Mouse (Mus musculus) CH12.LX (cell line): ENCODE measurements around the gene Chrm5. TPM values are rescaled to one million over a fixed set of nuclear protein-coding genes. Genes with fewer than 3 reads are reported as not detected.

Experiments
- DNase-seq: peaks from one replicate; pipeline ENCODE4 v3.0.0-alpha.2; 2013; ENCODE audit errors: extremely low read depth
- H3K27ac ChIP-seq: 2 replicates; pipeline ENCODE4 v1.5.1; 2012; ENCODE audit warnings: low read depth, mild to moderate bottlenecking, control low read depth, moderate library complexity; ENCODE audit not compliant: insufficient read depth
- H3K27me3 ChIP-seq: replicated peaks from 2 replicates; pipeline ENCODE3; 2012; ENCODE audit warnings: inconsistent platforms
- H3K36me3 ChIP-seq, 2 experiments: replicated peaks in 1 of 2; 2 replicates each; pipeline versions ENCODE3 to v1.6.1; 2012; ENCODE audit warnings: inconsistent platforms in 1 of 2, low read length in 1 of 2, mild to moderate bottlenecking in 1 of 2, mixed read lengths in 1 of 2, moderate library complexity in 1 of 2; ENCODE audit not compliant: control insufficient read depth in 1 of 2, insufficient read depth in 1 of 2
- H3K4me1 ChIP-seq, 2 experiments: 2 replicates each; pipeline ENCODE4 v1.6.1; 2012; ENCODE audit warnings: inconsistent platforms in 1 of 2, moderate library complexity in 1 of 2; ENCODE audit not compliant: insufficient read depth in 2 of 2, control insufficient read depth in 1 of 2
- H3K4me2 ChIP-seq: 2 replicates; pipeline ENCODE4 v1.6.1; 2012; ENCODE audit warnings: low read depth, mild to moderate bottlenecking, control low read depth; ENCODE audit not compliant: poor library complexity, insufficient read depth, severe bottlenecking
- H3K4me3 ChIP-seq, 3 experiments: fragments of 150-350 bp in 1 of 3; sonication (generic) in 1 of 3; replicated peaks in 1 of 3; 2 replicates each; pipeline versions ENCODE3 to v1.5.1; 2011 to 2012; ENCODE audit warnings: low read depth in 2 of 3, low read length in 2 of 3, mild to moderate bottlenecking in 2 of 3, moderate library complexity in 2 of 3, control low read depth in 1 of 3, improper control_type of control experiment in 1 of 3, inconsistent platforms in 1 of 3, mixed read lengths in 1 of 3; ENCODE audit not compliant: poor library complexity in 1 of 3
- H3K79me2 ChIP-seq: replicated peaks from 2 replicates; pipeline ENCODE4 v1.6.1; 2012; ENCODE audit warnings: mild to moderate bottlenecking, moderate library complexity; ENCODE audit not compliant: control insufficient read depth, poor library complexity, insufficient read depth, severe bottlenecking; ENCODE audit errors: extremely low read depth
- H3K9ac ChIP-seq: 2 replicates; pipeline ENCODE4 v1.6.1; 2012; ENCODE audit warnings: low read depth, mild to moderate bottlenecking, control low read depth, moderate library complexity; ENCODE audit not compliant: insufficient read depth
- H3K9me3 ChIP-seq: replicated peaks from 2 replicates; pipeline ENCODE3; 2012; ENCODE audit warnings: low read length, inconsistent platforms, mixed read lengths
- BHLHE40 ChIP-seq: IDR thresholded peaks from 2 replicates; pipeline ENCODE4 v1.6.1; 2011; ENCODE audit warnings: mild to moderate bottlenecking, low read depth, low read length, improper control_type of control experiment
- CHD1 ChIP-seq: IDR thresholded peaks from 2 replicates; pipeline ENCODE4 v1.6.1; 2012; ENCODE audit warnings: low read depth, low read length, improper control_type of control experiment, inconsistent platforms
- CHD2 ChIP-seq: IDR thresholded peaks from 2 replicates; pipeline ENCODE4 v1.6.1; 2011; ENCODE audit warnings: low read length, improper control_type of control experiment
- E2F4 ChIP-seq: IDR thresholded peaks from 2 replicates; pipeline ENCODE4 v1.6.1; 2011; ENCODE audit warnings: low read depth, low read length, improper control_type of control experiment; ENCODE audit not compliant: insufficient replicate concordance
- ELF1 ChIP-seq: IDR thresholded peaks from 2 replicates; pipeline ENCODE4 v1.6.1; 2014; ENCODE audit warnings: low read depth, mild to moderate bottlenecking, inconsistent platforms, low read length, improper control_type of control experiment
- EP300 ChIP-seq: IDR thresholded peaks from 2 replicates; pipeline ENCODE4 v1.6.1; 2011; ENCODE audit warnings: low read length, improper control_type of control experiment
- ETS1 ChIP-seq: conservative IDR thresholded peaks from 2 replicates; pipeline ENCODE4 v1.6.1; 2012; ENCODE audit warnings: low read depth, mild to moderate bottlenecking, inconsistent platforms, low read length, improper control_type of control experiment, moderate library complexity
- GABPA ChIP-seq: IDR thresholded peaks from 2 replicates; pipeline ENCODE4 v1.6.1; 2012; ENCODE audit warnings: low read depth, low read length, improper control_type of control experiment, inconsistent platforms; ENCODE audit not compliant: insufficient replicate concordance
- IRF4 ChIP-seq: IDR thresholded peaks from 2 replicates; pipeline ENCODE4 v1.6.1; 2014; ENCODE audit warnings: low read depth, mild to moderate bottlenecking, inconsistent platforms, low read length, improper control_type of control experiment
- JUND ChIP-seq: conservative IDR thresholded peaks from 2 replicates; pipeline ENCODE4 v1.6.1; 2011; ENCODE audit warnings: low read depth, low read length, improper control_type of control experiment
- KAT2A ChIP-seq: IDR thresholded peaks from 2 replicates; pipeline ENCODE4 v1.6.1; 2012; ENCODE audit warnings: low read length, improper control_type of control experiment, inconsistent platforms; ENCODE audit not compliant: insufficient replicate concordance
- MAZ ChIP-seq: IDR thresholded peaks from 2 replicates; pipeline ENCODE4 v1.6.1; 2012; ENCODE audit warnings: low read depth, mild to moderate bottlenecking, inconsistent platforms, low read length, improper control_type of control experiment, moderate library complexity
- MEF2A ChIP-seq: IDR thresholded peaks from 2 replicates; pipeline ENCODE4 v1.6.1; 2014; ENCODE audit warnings: low read depth, mild to moderate bottlenecking, inconsistent platforms, low read length, improper control_type of control experiment, borderline replicate concordance
- RAD21 ChIP-seq: IDR thresholded peaks from 2 replicates; pipeline ENCODE4 v1.6.1; 2011; ENCODE audit warnings: low read depth, mild to moderate bottlenecking, low read length, improper control_type of control experiment, moderate library complexity
- RCOR1 ChIP-seq: conservative IDR thresholded peaks from 2 replicates; pipeline ENCODE4 v1.6.1; 2012; ENCODE audit warnings: low read depth, mild to moderate bottlenecking, inconsistent platforms, low read length, improper control_type of control experiment
- SIN3A ChIP-seq: IDR thresholded peaks from 2 replicates; pipeline ENCODE4 v1.6.1; 2012; ENCODE audit warnings: low read length, improper control_type of control experiment, inconsistent platforms
- TCF12 ChIP-seq: IDR thresholded peaks from 2 replicates; pipeline ENCODE4 v1.6.1; 2014; ENCODE audit warnings: low read depth, mild to moderate bottlenecking, inconsistent platforms, low read length, improper control_type of control experiment
- ZNF384 ChIP-seq: IDR thresholded peaks from 2 replicates; pipeline ENCODE4 v1.6.1; 2012; ENCODE audit warnings: low read depth, low read length, improper control_type of control experiment, inconsistent platforms
- dilution Hi-C: fragments of 300-500 bp; cut with MboI; formaldehyde crosslinking; loops from 2 replicates; pipeline ENCODE4 v1.14.3; 2020; ENCODE audit warnings: low sequenced_read_pairs; ENCODE audit not compliant: extremely low pct_unique_long_range_greater_than_20kb, extremely low pct_ligation_motif_present
- in situ Hi-C: fragments of 300-500 bp; cut with MboI; formaldehyde crosslinking; loops from 3 replicates; pipeline ENCODE4 v1.14.3; 2019; ENCODE audit warnings: low sequenced_read_pairs, low pct_ligation_motif_present, low pct_unique_long_range_greater_than_20kb, mixed read lengths
- polyA plus RNA-seq: library from polyadenylated mRNA; unstranded; fragments of >175 nt; gene quantifications from 2 replicates; pipeline ENCODE4 v1.2.1, GENCODE M21; 2012; ENCODE audit warnings: low read depth; ENCODE audit not compliant: insufficient read length
- total RNA-seq, 2 experiments: library from RNA; depleted of rRNA; stranded (reverse); fragments of 300-350 nt in 1 of 2; fragments of >200 nt in 1 of 2; gene quantifications; 2 replicates each; pipeline ENCODE4 v1.2.3; 2012 to 2014

The Chrm5 gene
- total and polyA plus RNA-seq, 3 experiments = not detected

GRCm38 (mm10) chr2:112443491-112443890, 37.1 kb downstream of the Chrm5 start:
- no peak overlapping the region for H3K4me2 ChIP-seq
- no peaks in the 10 kb centered on the region for H3K9me3 ChIP-seq
- H3K4me1 ChIP-seq = peaks cover 3 to 5% of the 10 kb centered on the region in 2 experiments; a peak in 2 of 4 replicates
- no peak for DNase-seq
- in situ Hi-C loops (no loop called here), dilution Hi-C loops (no loop called here)
- no peaks in the 10 kb centered on the region for H3K79me2 ChIP-seq
- no peaks in the 10 kb centered on the region for H3K36me3 ChIP-seq
- H3K4me3 ChIP-seq = no peak overlapping the region
- no peak for TF ChIP-seq ETS1
- TF ChIP-seq RCOR1 = no peak
- TF ChIP-seq SIN3A = no peak
- TF ChIP-seq CHD2 = no peak
- no peak overlapping the region for H3K9ac ChIP-seq
- no peak overlapping the region for H3K27ac ChIP-seq
- H3K27me3 ChIP-seq = no peaks in the 10 kb centered on the region

GRCm38 (mm10) chr2:112437589-112437988, 43.0 kb downstream of the Chrm5 start:
- DNase-seq = no peak
- Histone ChIP-seq H3K27ac (no peak overlapping the region), H3K9me3 (no peaks in the 10 kb centered on the region), H3K36me3 (no peaks in the 10 kb centered on the region), H3K9ac (no peak overlapping the region), H3K27me3 (no peaks in the 10 kb centered on the region), H3K4me1 (peaks cover 2 to 29% of the 10 kb centered on the region in 2 experiments; a peak in 2 of 4 replicates), H3K79me2 (no peaks in the 10 kb centered on the region), H3K4me2 (no peak overlapping the region), H3K4me3 (no peak overlapping the region)
- no peak for TF ChIP-seq KAT2A
- TF ChIP-seq CHD1 = no peak
- TF ChIP-seq EP300 = 0 out of 2 replicates have a peak, but pooled peaks have one; percentile 23
- TF ChIP-seq E2F4 = no peak
- TF ChIP-seq BHLHE40 = no peak
- in situ Hi-C loops (no loop called here), dilution Hi-C loops (no loop called here)

- Histone ChIP-seq H3K27me3 (no peaks in the 10 kb centered on the region), H3K4me3 (no peak overlapping the region), H3K9ac (no peak overlapping the region), H3K4me2 (no peak overlapping the region), H3K9me3 (no peaks in the 10 kb centered on the region), H3K4me1 (peaks cover 2 to 29% of the 10 kb centered on the region in 2 experiments; a peak in 2 of 4 replicates), H3K27ac (no peak overlapping the region), H3K79me2 (no peaks in the 10 kb centered on the region), H3K36me3 (no peaks in the 10 kb centered on the region)
- no peak for TF ChIP-seq RCOR1
- no peak for TF ChIP-seq IRF4
- no peak for TF ChIP-seq MAZ
- TF ChIP-seq EP300 = no peak
- TF ChIP-seq ZNF384 = no peak
- no peak for TF ChIP-seq SIN3A
- TF ChIP-seq TCF12 = no peak
- TF ChIP-seq RAD21 = no peak
- TF ChIP-seq KAT2A = no peak
- no peak for TF ChIP-seq MEF2A
- TF ChIP-seq ELF1 = no peak
- TF ChIP-seq GABPA = no peak
- TF ChIP-seq CHD2 = no peak
- TF ChIP-seq JUND = no peak
- in situ Hi-C loops (no loop called here), dilution Hi-C loops (no loop called here)
- DNase-seq = no peak
These were observed 44.3 kb downstream of the Chrm5 start for GRCm38 (mm10) chr2:112436292-112436691.
